Mouse (Mus musculus) liver (tissue): ENCODE measurements around the gene Pbx2.

Source experiments
- DNase-seq: peaks from one replicate; pipeline ENCODE4 v3.0.0-alpha.2; 2020; ENCODE audit warnings: mixed read lengths

Gene Pbx2

DNA sequence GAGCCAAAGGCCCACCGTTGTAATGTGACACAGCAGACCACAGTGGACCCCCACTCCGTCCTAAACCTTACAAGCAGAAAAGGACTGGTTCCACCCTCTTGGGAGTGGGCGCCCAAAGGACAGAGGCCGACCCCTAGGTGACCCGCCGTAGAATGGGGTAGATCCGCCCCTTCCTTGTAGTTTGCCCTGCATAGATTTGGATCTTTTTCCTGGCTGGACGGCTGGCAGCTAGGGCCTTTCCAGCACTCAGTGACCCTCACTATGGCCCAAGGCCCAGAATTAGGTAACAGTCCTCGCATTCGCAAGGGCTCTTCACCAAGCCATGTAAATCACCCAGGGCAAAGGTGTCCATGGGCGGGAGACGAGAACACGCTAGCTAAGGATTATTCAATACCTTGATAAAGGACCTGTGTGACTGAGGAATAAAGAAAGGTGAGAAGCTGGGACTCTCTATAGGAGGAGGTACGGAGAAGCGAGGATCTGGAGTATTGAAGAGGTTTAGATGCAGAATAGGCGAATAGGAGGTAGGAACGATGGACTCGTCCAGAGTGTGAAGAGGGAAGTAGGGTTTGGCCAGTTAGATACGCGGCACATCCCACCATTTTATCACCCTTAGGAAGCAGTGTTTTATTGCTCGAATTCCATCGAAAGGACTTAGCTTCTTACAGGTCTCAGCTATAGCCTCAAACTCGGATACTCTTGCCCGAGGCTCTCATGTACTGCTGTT is 13.6 kb downstream of the Pbx2 start:
- no peak for DNase-seq

DNA sequence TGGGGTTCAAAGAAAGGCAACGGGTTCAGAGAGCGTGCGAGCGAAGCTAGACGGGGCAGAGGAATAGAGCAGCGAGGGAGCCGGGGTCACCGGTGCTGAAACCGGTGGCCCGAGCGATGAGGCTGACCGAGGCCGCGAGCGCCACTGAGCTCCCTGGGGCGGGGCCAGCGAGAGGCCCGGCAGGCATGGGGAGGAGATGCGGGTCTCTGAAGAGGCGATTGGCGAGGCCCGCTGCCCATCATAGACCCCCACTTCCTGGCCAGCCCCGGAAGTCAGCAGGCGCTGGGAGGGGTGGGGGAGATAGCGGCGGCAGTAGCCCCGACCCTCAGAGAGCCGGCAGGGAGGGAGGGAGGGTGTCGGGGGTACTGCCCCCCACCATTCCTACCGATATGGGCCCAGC is 14.5 kb downstream of the Pbx2 start:
- peak; percentile 96 for DNase-seq

DNA sequence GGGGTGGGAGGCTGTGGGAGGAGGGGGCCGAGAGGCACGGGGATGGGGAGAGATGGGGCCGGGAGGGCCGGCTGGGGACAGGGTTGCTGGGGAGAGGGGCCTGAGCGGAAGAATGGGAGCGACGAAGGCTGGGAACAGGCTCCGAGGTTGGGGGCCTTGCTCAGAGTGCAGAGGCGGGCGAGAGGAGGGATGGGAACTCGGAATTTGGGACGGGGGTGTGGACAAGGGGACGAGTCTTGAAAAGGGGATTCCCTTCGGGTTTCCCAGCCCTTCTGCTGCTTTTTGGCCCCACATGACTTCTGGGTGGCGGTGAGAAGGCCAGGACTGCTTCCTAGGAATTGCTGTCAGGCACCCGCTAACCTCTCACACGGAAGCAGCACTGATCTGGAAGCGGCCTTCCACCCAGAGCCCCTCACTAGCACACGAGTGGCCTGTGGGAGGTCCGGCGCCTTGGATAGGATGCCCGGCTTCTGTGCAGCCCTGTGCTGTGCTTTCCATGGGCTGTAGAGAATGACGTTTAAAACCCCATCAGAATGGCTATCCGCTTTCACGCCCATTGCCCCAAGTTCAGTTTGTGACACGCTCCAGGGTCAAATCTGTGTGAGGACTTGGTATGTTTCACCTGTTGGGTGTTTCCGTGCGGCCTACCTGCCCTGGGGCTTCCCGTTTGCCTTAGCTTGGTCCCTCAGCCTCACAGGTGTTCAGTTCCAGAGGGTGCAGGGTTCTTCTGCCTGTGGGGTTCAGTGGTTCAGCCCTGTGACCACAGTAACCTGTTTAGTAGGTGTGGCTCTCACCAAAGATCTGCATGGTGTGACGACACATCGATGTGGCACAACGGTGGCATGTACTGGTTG is 15.3 kb downstream of the Pbx2 start:
- peak; percentile 39 for DNase-seq

DNA sequence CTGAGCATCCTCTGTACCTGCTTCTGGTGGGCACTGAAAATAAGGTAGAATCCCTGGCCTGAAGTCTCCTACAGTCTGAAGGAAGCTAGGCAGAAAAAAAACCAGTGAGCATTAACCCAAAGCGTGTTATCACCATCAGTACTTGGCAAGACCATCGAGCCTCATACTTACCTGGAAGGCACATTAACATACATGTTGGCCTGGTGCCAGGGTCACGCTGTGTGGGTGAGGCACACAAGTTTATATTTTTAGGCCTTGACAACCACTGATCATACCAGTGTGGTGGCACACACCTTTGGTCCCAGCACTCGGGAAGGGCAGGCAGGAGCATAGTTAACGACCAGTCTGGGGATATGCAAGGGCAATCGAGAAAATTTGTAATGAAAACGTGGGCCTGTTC is 16.9 kb downstream of the Pbx2 start:
- DNase-seq: no peak

DNA sequence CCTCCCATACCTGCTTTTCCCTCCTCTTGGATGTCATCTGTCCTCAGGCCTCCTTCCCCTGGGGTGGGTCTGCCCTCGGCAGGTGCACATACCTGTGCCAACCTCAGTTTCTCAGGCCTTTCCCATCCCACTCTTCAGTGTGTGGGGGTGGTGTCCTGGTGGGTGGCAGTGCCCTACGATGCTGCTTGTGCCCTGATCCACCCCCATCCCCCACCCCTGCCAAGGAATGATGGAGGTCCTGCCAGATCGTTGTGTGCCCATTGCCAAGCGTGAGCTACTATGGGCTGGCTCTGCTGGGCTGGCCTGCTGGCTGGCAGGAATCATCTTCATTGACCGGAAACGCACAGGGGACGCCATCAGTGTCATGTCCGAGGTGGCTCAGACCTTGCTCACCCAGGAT is 20.0 kb downstream of the Pbx2 start:
- no peak for DNase-seq

DNA sequence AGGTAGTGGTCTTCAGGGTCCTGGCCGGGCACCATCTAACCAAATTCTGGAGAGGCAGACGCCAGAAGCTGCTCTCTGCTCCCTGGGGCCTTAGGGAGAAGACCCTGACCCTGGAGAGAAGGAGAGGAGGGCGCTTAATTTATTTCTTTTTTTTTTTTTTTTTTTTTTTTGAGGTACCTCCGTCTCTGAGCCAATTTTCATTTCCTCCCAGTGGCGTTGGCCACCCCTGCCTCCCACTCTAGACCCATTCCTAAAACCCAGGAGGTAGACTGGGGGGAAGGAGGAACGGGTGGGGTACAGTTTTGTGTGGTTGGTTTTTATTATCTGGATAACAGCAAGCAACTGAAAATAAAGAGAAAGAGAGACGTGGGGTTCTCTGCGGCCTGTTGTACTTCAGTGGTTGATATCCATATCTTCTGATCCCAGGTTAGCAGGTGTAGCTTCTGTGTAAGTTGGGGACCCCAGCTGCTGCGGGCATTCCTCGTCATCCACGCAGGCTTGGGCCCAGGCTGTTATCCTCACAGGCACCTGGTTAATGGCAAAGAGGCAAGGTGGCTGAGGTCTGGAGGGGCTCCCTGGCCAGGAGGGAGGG is 22.1 kb downstream of the Pbx2 start:
- DNase-seq: peak; percentile 36

DNA sequence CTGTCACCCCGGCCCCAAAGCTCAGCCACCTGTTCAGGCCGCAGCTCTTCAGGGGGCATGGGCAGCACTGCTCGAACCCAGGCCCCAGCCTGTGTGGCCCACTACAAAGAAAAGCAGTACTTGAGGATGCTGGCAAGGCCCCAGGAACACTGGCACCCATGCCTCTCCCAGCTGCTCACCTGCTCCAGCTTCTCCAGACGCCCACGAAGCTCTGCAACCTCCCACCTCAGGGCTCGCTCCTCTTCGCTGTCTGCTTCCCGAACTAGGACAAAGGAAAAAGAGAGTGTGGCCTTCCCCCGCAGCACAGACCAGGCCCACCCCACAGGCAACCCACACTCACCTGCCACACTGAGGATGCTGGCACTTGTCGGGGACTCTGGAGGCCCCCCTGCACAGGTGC is 22.8 kb downstream of the Pbx2 start:
- DNase-seq: no peak

DNA sequence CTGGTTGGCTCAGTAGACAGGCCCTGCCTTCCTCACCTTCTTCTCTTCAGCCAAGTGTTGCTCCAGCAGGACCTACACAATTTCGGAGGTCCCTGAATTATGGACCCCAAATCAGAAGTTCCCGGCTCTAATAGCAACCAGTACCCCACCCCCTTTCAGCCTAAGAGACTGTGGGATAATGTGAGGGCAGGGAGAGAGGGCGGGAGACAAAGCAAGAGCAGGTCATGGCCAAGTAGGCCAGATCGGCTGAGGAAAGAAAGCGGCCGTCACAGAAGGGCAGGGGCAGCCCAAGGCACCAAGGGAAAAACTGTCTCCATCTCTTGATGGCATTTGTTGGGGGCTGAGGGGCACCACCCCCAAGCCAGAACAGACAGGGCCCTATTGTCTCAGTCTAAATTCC is 24.8 kb downstream of the Pbx2 start, which contains the start of gene Egfl8:
TSS of gene Egfl8 (minus strand) at position 101 of the 400 bp plus-strand sequence.
- DNase-seq: no peak

DNA sequence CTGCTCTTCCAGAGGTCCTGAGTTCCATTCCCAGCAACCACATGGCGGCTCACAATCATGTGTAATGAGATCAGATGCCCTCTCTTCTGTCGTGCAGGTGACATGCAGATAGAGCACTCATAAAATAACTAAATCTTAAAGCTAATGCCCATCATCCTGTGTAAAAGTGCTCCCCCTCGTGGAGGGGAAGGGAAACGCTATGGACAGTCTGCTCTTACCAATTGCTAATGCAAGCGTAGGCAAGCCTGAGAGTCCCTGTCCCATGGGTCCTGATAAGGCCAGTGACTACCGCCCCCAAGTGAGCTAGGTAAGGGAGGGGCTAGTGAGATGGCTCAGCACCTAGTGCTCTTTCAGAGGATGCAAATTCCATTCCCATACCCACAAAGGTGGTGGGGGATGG is 27.9 kb downstream of the Pbx2 start:
- peak; percentile 82 for DNase-seq

DNA sequence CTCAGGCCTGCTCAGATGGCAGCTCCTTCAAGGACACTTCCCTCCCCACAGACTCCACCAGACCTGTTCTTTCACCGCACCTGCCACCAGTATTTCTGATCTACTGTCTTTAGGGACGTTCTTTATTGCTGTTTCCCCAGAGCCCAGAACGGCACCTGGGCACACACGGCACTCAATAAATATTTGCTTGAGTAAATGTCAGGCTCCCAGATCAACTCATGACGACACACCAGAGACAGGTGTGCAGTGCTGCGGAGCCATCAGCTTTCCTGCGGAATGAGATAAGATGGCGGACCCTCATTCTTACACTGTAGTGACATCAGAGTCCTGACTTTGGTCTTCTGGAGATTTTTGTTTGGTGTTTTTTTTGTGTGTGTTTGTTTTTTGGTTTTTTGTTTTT is 29.9 kb downstream of the Pbx2 start:
- no peak for DNase-seq

DNA sequence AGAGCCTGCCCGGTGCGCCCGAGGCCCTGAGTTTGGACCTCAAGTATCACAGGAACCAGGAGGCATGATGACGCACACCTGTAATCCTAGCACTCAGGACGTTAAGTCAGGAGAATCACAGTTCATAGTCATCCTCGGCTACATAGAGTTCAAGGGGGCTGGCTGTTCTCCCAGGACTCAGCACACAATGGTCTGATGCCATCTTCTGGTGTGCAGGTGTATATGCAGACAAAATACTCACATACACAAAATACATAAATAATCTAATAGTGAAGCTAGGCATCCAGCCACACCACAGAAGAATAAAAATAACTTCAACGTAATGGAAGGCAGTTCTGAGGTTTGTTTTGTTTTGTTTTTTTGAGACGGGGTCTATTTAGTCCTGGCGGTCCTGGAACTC is 32.1 kb downstream of the Pbx2 start:
- DNase-seq: no peak

DNA sequence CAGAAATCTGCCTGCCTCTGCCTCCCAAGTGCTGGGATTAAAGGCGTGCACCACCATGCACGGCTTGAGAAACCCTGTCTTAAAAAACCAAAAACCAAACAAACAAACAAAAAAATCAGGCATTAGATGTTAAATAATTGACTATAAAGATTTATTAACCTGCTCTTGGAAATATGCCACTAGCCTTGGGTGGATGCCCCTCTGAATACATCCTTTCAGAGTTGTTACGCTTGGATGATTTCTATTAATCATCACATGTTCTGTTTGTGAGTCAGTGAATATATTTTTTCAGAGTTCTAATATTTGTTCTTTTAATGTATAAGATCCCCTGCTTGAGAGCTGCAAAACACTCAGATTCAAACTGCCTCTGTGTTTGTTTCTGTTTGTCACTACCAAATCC is 33.9 kb downstream of the Pbx2 start:
- no peak for DNase-seq

DNA sequence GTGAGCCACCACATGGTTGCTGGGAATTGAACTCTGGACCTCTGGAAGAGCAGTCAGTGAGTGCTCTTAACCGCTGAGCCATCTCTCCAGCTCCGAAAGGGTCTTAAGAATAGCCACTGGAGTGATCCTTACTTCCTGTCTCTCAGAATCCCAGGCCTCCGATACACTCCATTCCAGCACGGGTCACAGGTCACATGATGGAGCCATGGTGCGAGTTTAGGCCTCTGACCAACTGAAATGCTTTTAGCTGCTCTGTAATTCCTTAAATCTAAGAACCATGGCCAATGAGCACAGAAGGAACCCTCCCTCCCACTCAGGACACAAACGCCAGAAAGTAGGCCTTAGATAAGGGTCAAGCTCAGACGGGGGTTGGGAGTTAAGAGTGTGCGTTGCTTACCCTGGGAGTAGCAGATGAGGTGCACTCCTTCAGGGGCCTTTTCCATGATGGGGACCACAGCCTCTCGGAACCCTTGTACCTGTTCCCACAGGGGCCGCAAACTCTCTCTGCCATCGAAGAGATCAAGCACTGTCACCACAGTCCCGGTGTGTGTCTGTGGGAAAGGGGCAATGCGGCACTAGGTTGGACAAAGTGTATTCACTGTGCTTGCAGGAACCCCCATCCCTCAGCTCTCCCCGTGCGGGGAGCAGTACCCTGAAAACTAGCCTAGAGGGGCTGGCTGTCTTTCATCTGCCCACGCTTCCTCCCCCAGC is 35.2 kb downstream of the Pbx2 start:
- no peak for DNase-seq

DNA sequence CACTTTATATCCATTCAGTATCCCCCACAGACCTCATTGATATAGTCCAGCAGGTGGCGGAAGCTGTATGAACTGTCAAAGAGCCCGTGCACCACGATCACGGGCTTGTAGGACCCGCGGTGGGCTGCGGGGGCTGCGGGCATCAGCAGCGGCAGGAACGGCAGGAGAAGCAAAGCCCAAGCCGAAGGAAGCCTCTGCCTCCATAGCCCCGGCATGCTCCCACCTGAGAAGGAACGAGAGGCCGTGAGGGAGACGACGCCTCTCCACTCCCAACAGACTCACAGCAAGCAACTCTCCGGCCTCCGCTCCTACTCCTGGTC is 35.7 kb downstream of the Pbx2 start:
- peak; percentile 26 for DNase-seq

DNA sequence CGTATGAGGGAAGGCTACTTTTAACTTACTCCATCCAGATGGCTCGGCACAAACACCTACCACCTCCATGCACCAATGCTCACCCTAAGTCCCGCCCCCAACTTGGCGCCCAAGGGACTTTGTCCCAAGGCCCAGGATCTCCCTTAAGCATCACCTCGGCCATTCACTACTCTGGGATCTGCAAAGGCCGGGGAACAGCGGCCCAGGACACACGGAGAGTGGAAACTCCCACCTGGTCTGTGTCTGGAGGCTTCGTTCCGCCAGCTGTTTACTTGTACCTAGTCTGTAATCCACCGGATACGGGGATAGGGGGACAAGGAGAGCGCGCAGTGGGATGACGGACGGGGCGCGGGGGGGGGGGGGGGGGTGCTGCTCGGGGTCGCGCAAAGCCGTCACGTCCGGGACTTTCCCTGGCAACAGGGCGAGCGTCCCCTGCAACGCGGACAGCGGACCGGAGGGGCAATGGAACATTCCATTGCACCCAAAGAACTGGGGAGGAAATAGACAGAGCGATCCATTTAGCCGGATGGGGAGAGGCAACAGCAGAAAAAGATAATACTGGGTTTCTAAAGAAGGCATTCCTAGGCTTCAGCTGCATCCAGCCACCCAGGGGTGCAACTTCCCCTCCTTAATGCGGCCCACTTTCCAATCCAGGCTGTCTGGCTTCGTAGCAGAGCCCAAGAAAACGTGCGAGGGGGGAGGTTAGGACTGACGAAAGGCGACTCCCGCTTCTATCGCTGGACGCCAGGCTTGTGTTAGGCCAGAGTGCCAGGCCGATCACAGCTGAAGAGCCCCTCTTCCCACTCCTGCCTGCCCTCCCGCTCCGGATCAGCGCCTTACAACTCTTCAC is 36.3 kb downstream of the Pbx2 start:
- DNase-seq: peak; percentile 83

DNA sequence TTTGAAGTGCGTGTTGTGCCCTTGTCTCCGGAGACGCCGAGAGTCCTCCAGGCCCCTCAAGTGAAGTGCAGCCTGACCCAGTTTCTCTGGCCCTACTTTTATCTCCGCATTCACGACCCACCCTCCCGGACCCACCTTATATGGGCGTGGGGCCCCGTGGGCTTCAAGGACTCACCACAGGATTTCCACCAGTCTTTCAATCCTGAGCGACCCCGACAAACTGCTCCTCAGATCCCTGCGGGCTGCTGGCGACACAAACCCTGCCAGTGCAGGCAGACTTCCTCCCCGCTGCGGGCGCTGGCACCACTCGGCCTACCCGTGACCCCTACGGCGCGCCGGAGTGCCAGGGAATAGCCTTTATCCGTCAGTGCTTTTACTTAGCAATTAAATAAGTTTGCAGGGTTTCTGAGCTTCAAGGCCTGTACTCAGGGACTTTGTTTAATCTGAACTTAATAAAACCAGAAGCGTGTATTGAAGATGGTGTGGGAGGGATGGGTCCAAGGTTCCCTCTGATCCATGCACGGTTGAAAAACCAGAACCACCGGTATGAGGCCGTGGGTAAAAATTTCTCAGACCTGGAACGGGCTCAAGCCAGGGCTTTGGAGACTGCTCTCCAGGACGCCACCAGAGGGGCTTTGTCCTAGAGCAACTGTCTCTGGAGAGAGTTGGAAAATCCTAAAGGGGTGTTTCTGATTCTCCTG is 37.0 kb downstream of the Pbx2 start, which contains the start of gene Ppt2:
TSS of gene Ppt2 (minus strand) at position 568 of the 701 bp plus-strand sequence.
- peak; percentile 34 for DNase-seq

DNA sequence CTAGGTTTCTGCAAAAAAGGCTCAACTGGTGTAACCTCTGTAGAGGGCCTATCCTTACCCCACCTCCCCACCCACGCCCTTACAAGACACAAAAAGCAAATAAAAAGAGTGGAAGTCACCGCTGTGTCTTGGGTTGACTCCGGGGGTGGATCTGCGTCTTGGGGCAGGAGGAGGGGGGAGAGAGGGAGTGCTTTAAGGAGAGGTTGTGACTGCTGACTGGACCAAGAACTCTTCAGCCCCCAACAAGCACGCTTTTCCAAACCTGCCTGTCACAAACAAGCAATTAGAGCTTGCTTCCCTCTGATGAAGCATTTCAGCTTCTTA is 37.5 kb downstream of the Pbx2 start:
- no peak for DNase-seq

DNA sequence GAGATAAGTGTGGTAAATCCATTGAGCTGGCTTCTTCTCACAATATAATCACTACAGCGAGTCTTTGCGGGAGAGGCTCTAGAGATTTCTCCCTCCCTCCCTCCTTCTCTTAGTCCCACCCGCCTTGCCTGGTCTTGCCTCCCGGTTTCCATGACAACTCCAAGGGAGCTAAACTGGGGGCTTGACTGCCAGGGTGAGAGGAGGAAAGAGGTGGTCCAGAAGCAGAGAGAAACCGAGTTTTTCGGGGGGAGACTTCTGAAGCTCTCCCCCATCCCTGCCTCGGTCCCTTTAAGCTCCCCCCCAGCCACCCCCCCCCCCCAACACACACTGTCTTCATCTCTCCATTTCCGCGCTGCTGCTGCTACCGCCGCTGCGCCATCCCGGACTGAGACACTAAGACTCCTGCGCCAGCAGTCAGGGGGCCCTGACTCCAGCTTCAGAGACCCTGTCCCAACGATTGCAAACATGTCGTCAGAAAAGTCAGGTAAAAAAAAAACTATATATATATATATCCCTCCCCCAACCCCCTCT is 38.2 kb downstream of the Pbx2 start, which contains the start of gene Prrt1:
TSS of gene Prrt1 (plus strand) at position 313 of the 531 bp plus-strand sequence.
- DNase-seq: no peak

DNA sequence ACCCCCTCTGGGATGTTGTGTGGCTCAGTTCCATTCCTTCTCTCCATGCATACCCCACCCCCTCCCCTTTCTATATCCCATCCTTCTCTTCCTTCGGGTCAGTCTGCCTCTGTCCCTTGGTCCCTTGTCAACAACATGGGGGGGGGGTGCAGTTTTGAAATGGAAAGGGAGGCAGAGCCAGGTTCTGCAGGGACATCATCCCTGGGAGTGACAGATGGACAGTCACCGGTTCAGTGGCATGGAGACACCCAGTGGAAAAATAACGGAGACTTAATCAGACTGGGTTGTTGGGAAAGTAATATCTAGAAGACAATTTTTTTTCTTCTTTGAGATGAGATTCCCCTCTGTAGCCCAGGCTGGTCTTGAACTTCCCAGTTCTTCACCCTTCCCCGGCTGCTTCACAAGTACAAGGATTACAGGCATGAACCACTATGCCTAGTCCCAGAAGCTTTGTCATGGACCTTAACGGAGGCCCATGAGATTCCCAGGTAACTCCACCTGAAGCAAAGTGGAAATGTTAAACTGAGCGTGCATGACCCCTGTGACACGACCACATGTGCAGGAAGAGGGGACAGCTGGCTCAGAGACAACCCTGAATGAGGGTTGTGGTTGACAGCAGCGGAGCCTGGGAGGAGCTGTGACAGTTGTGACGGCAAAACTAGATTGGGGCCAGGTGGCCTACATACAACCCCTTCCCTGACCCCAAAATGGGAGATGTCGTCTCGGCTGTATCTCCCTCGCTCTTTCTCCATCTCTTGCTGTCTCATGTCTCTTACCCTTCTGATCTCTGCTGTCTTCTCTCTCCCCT is 38.9 kb downstream of the Pbx2 start:
- no peak for DNase-seq

DNA sequence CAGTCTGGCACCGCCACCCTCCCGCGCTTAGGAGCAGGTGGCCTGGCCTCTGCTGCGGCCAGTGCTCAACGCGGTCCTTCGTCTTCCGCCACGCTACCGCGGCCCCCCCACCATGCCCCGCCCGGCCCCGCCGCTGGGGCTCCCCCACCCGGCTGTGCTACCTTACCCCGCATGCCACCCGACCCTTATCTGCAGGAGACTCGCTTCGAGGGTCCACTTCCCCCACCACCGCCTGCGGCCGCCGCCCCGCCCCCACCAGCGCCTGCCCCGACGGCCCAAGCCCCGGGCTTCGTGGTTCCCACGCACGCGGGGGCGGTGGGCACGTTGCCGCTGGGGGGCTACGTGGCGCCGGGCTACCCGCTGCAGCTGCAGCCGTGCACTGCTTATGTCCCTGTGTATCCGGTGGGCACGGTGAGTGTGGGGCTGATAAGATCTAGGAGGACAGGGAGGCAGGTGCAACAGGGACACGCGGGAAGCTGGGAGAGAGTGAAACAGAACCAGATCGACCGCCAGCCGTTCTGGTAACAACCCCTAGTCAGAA is 39.8 kb downstream of the Pbx2 start:
- no peak for DNase-seq
